Mouse (Mus musculus) C2C12 (cell line): ENCODE data around the gene Sirt7. TPM values are rescaled to one million over a fixed set of nuclear protein-coding genes. Genes with fewer than 3 reads are reported as not detected.
A peak's percentile ranks its signal among the peaks of the same experiment; 100 is the strongest.

Experiments used
- H3K27me3 ChIP-seq: one replicate; pipeline ENCODE4 v1.6.1; 2011; ENCODE audit not compliant: control insufficient read depth, insufficient read depth, insufficient read length
- H3K36me3 ChIP-seq: one replicate; pipeline ENCODE4 v1.6.1; 2011; ENCODE audit not compliant: control insufficient read depth, insufficient read depth
- H3K4me3 ChIP-seq: one replicate; pipeline ENCODE4 v1.5.1; 2011; ENCODE audit warnings: mild to moderate bottlenecking, control low read depth; ENCODE audit not compliant: poor library complexity, insufficient read depth, severe bottlenecking
- H3K79me2 ChIP-seq: one replicate; pipeline ENCODE4 v1.6.1; 2011; ENCODE audit not compliant: control insufficient read depth, insufficient read depth
- H3K79me3 ChIP-seq: one replicate; pipeline ENCODE4 v1.6.1; 2011; ENCODE audit warnings: low read depth, control low read depth
- H3ac ChIP-seq: one replicate; pipeline ENCODE3; 2011; ENCODE audit warnings: low read depth; ENCODE audit not compliant: control insufficient read depth, insufficient read length
- CEBPB ChIP-seq: IDR thresholded peaks from one replicate; pipeline ENCODE4 v1.6.1; 2011; ENCODE audit warnings: low read depth, mild to moderate bottlenecking, control low read depth, moderate library complexity
- CTCF ChIP-seq: IDR thresholded peaks from one replicate; pipeline ENCODE4 v1.5.1; 2011; ENCODE audit not compliant: control insufficient read depth, insufficient read depth, insufficient read length
- FOSL1 ChIP-seq: IDR thresholded peaks from one replicate; pipeline ENCODE4 v1.8.0; 2011; ENCODE audit warnings: mild to moderate bottlenecking, low read length; ENCODE audit not compliant: poor library complexity, insufficient read depth, severe bottlenecking
- MAX ChIP-seq: IDR thresholded peaks from one replicate; pipeline ENCODE4 v1.6.1; 2011; ENCODE audit warnings: mild to moderate bottlenecking, control low read depth
- MYOD1 ChIP-seq: IDR thresholded peaks from one replicate; pipeline ENCODE4 v1.6.1; 2011; ENCODE audit warnings: low read depth; ENCODE audit not compliant: control insufficient read depth, insufficient read length
- MYOG ChIP-seq: IDR thresholded peaks from one replicate; pipeline ENCODE4 v1.6.1; 2011; ENCODE audit not compliant: control insufficient read depth, insufficient read length; ENCODE audit errors: extremely low read depth
- USF1 ChIP-seq: IDR thresholded peaks from one replicate; pipeline ENCODE4 v1.6.1; 2011; ENCODE audit warnings: low read depth, mild to moderate bottlenecking, control low read depth, moderate library complexity
- microRNA-seq: library from miRNA; unstranded; fragments of <30 nt; microRNA quantifications from one replicate; pipeline ENCODE4, GENCODE M21; 2019; ENCODE audit warnings: borderline microRNAs expressed
- polyA plus RNA-seq: library from polyadenylated mRNA; unstranded; fragments of >200 nt; fragmentation: generic; extraction: Trizol; gene quantifications from one replicate; pipeline ENCODE4 v1.2.1, GENCODE M21; 2012; ENCODE audit warnings: missing spikeins

Sirt7 gene
- polyA plus RNA-seq, 1 experiment, result 21.9 TPM

DNA sequence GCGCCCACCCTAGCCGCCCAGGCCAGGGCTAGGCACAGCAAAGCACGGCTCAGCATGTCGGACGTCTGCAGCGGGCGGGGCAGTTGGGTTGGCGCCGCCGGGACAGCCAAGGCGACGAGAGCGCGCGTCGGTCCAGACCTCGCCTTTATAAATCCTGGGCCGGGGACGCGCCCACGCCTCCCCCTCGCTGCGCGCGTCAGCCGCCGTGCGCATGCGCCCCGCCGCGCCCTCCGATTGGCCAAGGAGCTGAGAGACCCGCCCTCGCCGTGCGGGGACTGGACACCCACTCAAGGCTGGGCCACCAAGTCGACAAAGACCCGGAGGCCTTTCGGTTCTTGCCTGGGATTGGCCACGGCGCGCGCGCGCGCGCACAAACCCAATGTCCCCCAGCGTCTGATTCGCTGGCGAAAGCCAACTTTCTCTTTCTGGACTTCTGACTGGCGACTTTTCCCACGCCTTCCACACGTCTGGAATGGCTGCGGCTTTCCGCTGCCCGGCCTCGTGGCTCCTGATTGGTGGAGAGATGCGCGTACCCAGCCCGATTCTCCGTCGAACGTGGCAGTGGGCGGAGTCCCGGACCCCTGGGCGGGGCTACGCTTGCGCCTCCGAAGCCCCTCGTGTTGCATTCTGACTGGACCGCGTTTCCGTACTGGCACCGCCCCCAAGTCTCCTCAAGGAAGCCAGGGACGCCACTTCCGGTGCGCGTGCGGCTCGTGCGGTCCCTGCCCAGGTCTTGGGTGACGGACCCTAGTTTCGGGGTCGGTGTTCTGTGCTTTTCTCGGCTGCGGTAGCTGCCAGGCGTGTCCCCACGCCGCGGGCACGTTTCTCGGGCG is 52.1 kb downstream of the Sirt7 start, which contains the start of gene P4hb:
Gene P4hb, minus strand, starts transcription at position 502 of the 833 bp plus-strand sequence.
- H3K79me2 ChIP-seq, result peaks cover 63% of the 10 kb centered on the region
- H3K27me3 ChIP-seq, result no peaks in the 10 kb centered on the region
- peaks cover 37% of the 10 kb centered on the region for H3K79me3 ChIP-seq
- H3K36me3 ChIP-seq, result peaks cover 49% of the 10 kb centered on the region
- peak within 1 kb of the TSS; percentile 91 for H3K4me3 ChIP-seq
- peak within 1 kb of the TSS; percentile 94 for H3ac ChIP-seq
- TF ChIP-seq MYOG, result no peak
- no peak for TF ChIP-seq USF1
- TF ChIP-seq FOSL1, result no peak
- TF ChIP-seq CEBPB, result no peak
- no peak for TF ChIP-seq CTCF
- peak; percentile 92 for TF ChIP-seq MAX

DNA sequence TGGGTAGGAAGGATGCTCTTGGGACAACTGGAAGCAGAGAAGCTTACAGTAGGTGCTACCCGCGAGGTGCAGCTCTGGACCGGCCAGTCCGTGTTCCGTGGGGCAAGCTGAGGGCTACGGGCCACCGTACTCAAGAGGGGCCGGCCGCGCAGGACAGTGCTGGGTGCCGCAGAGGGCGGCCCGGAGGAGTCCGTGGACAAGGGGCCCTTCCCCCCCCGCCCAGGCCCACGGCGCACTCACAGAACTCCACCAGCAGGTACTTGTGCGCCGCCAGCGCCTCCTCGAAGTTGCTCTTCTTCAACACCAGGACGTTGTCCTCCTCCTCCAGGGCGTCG is 52.7 kb downstream of the Sirt7 start:
- Histone ChIP-seq H3ac (peak overlapping the region; percentile 93), H3K27me3 (no peaks in the 10 kb centered on the region), H3K4me3 (peak overlapping the region; percentile 91), H3K79me2 (peaks cover 64% of the 10 kb centered on the region), H3K79me3 (peaks cover 41% of the 10 kb centered on the region), H3K36me3 (peaks cover 49% of the 10 kb centered on the region)
- TF ChIP-seq CEBPB, result no peak
- TF ChIP-seq CTCF, result no peak
- no peak for TF ChIP-seq MYOD1
- no peak for TF ChIP-seq MYOG
- TF ChIP-seq MAX, result no peak
- TF ChIP-seq FOSL1, result no peak
- TF ChIP-seq USF1, result no peak

DNA sequence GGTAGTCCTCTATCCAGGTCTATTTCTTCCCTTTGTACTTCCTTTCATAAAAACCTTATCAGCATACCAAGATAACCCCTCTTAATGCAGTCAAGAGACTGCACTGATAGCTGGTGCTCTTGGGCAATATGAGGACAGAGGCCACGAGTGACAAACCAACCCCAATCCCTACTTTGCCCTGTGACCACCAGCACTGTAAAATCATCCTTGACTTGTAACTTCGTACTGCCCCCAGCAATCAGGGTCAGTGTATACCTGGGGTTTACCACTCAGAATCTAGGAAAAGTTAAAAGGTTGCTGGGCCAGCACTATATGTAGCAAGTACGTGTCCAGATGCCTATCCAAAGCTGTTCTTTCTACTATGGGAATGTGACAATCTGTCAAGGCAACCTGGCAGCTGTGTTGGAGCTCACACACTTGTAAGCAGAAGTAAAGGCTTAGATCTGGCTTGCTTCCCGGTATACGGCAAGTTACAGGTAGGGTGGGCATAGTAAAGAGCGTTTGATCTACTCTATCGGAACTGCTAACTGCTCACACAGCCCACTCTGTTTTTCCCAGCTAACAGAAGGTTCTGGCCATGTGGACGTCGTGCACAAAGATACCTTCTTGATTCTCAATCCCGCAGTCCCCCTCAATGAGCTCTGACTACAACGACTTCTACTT is 53.2 kb downstream of the Sirt7 start:
- no peak for TF ChIP-seq CEBPB
- TF ChIP-seq USF1, result no peak
- no peak for TF ChIP-seq MYOG
- TF ChIP-seq CTCF, result no peak
- TF ChIP-seq MYOD1, result no peak
- no peak for TF ChIP-seq MAX
- no peak for TF ChIP-seq FOSL1
- H3K36me3 ChIP-seq, result peaks cover 49% of the 10 kb centered on the region
- peaks cover 69% of the 10 kb centered on the region for H3K79me2 ChIP-seq
- peak overlapping the region; percentile 93 for H3ac ChIP-seq
- peak overlapping the region; percentile 91 for H3K4me3 ChIP-seq
- H3K27me3 ChIP-seq, result no peaks in the 10 kb centered on the region
- peaks cover 41% of the 10 kb centered on the region for H3K79me3 ChIP-seq

DNA sequence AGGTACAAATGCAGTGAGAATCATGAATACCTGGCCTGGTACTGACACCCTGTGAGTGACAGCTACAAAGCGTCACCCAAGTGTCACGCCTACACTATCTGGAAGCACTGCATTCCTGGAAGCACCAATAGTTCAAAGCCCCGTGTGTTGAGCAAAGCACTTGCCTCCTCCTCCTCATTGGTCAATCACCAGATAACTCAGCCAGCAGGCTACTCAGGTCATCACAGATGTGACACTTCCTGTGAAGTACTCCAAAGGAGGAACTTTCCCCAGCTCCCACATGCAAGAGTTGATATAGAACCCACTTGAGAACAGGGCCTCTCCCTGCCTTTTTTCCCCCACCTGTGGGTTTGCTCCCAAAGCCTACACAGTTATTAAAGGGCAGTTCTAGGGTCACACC is 53.9 kb downstream of the Sirt7 start:
- H3K79me2 ChIP-seq, result peaks cover 76% of the 10 kb centered on the region
- peaks cover 41% of the 10 kb centered on the region for H3K79me3 ChIP-seq
- TF ChIP-seq CEBPB (no peak), MAX (no peak), MYOG (no peak), MYOD1 (no peak), FOSL1 (no peak), CTCF (no peak), USF1 (no peak)
- peak overlapping the region; percentile 64 for H3ac ChIP-seq
- peaks cover 50% of the 10 kb centered on the region for H3K36me3 ChIP-seq
- peak overlapping the region; percentile 91 for H3K4me3 ChIP-seq
- no peaks in the 10 kb centered on the region for H3K27me3 ChIP-seq

Small RNA genes lying within 50 kb of the gene (microRNA-seq; reads per million reads assigned to microRNA genes)
- 2.4 reads per million, percentile 42 among the genes with 10 or more reads in this experiment for gene Mir6936

Other genes with a start within 250 kb of the Sirt7 start
- 18.0 TPM for gene Faap100, start 246.5 kb downstream of the Sirt7 start, polyA plus RNA-seq
- gene Nploc4, start 187.5 kb downstream of the Sirt7 start, polyA plus RNA-seq, result 61.8 TPM
- 0.02 TPM for gene Tspan10, start 182.6 kb downstream of the Sirt7 start, polyA plus RNA-seq
- gene Pde6g, start 171.7 kb downstream of the Sirt7 start, polyA plus RNA-seq, result 0.13 TPM
- 7.5 TPM for gene Oxld1, start 167.2 kb downstream of the Sirt7 start, polyA plus RNA-seq
- 24.6 TPM for gene Ccdc137, start 167.1 kb downstream of the Sirt7 start, polyA plus RNA-seq
- gene Arl16, start 157.6 kb downstream of the Sirt7 start, polyA plus RNA-seq, result 26.4 TPM
- 338 TPM for gene Mrpl12, start 140.6 kb downstream of the Sirt7 start, polyA plus RNA-seq
- 154 TPM for gene Slc25a10, start 133.4 kb downstream of the Sirt7 start, polyA plus RNA-seq
- not detected for gene Gcgr, start 94.5 kb downstream of the Sirt7 start, polyA plus RNA-seq
- 90.7 TPM for gene Mcrip1, start 75.5 kb downstream of the Sirt7 start, polyA plus RNA-seq
- 0.12 TPM for gene Ppp1r27, start 74.1 kb downstream of the Sirt7 start, polyA plus RNA-seq
- 519 TPM for gene P4hb, start 52.0 kb downstream of the Sirt7 start, polyA plus RNA-seq
- gene Arhgdia, start 43.6 kb downstream of the Sirt7 start, polyA plus RNA-seq, result 1,072 TPM
- 218 TPM for gene Alyref, start 26.9 kb downstream of the Sirt7 start, polyA plus RNA-seq
- gene Anapc11, start 26.8 kb downstream of the Sirt7 start, polyA plus RNA-seq, result 254 TPM
- gene Npb, start 16.8 kb downstream of the Sirt7 start, polyA plus RNA-seq, result not detected
- 51.5 TPM for gene Pcyt2, start 7.3 kb downstream of the Sirt7 start, polyA plus RNA-seq
- 33.3 TPM for gene Mafg, start 8.4 kb upstream of the Sirt7 start, polyA plus RNA-seq
- 16.1 TPM for gene Pycr1, start 18.5 kb upstream of the Sirt7 start, polyA plus RNA-seq
- not detected for gene Myadml2, start 22.9 kb upstream of the Sirt7 start, polyA plus RNA-seq
- gene Notum, start 35.9 kb upstream of the Sirt7 start, polyA plus RNA-seq, result 0.43 TPM
- 66.0 TPM for gene Aspscr1, start 47.7 kb upstream of the Sirt7 start, polyA plus RNA-seq
- 57.6 TPM for gene Cenpx, start 88.5 kb upstream of the Sirt7 start, polyA plus RNA-seq
- 13.5 TPM for gene Lrrc45, start 88.7 kb upstream of the Sirt7 start, polyA plus RNA-seq
- 2.5 TPM for gene Rac3, start 96.2 kb upstream of the Sirt7 start, polyA plus RNA-seq
- 15.4 TPM for gene Dcxr, start 102.0 kb upstream of the Sirt7 start, polyA plus RNA-seq
- 51.7 TPM for gene Cbr2, start 106.9 kb upstream of the Sirt7 start, polyA plus RNA-seq
- 774 TPM for gene Hmga1b, start 137.6 kb upstream of the Sirt7 start, polyA plus RNA-seq
- 17.6 TPM for gene Rfng, start 159.0 kb upstream of the Sirt7 start, polyA plus RNA-seq
- 187 TPM for gene Gps1, start 159.0 kb upstream of the Sirt7 start, polyA plus RNA-seq
- 64.7 TPM for gene Dus1l, start 171.2 kb upstream of the Sirt7 start, polyA plus RNA-seq
- 199 TPM for gene Fasn, start 199.3 kb upstream of the Sirt7 start, polyA plus RNA-seq